Mouse (Mus musculus): ENCODE measurements around the gene Nuak1.

GRCm38 (mm10) chr10:84343536-84343935 lies 96.9 kb downstream of the Nuak1 start:
- TF ChIP-seq CTCF (IDR thresholded peaks at IDR 0.05; ENCODE audit: control insufficient read depth, insufficient read depth, low read length), result no peak
- no peak for TF ChIP-seq POLR2A (IDR thresholded peaks at IDR 0.05; ENCODE audit: borderline replicate concordance, control insufficient read depth, low read depth, low read length)
